Mouse (Mus musculus): Measurements from ENCODE around the gene Pard3. TPM values are rescaled to one million over a fixed set of nuclear protein-coding genes. Genes with fewer than 3 reads are reported as not detected.

The Pard3 gene
- polyA plus RNA-seq, 1 experiment, result 51.2 TPM

GRCm38 (mm10) chr8:127145135-127145534 is 81.4 kb downstream of the Pard3 start:
- H3K4me1 ChIP-seq (ENCODE audit: control insufficient read depth, insufficient read depth, low read length), result peaks cover 9% of the 10 kb centered on the region
- H3K36me3 ChIP-seq (ENCODE audit: control insufficient read depth, insufficient read depth, low read length), result no peaks in the 10 kb centered on the region
- H3K27me3 ChIP-seq (replicated peaks; ENCODE audit: control insufficient read depth, insufficient read depth, low read length), result no peaks in the 10 kb centered on the region
- DNase-seq, result no peak
- H3K27ac ChIP-seq (ENCODE audit: insufficient read depth, low read depth, low read length), result no peak overlapping the region
- TF ChIP-seq POLR2A (IDR thresholded peaks at IDR 0.05; ENCODE audit: low read depth, low read length) (no peak), CTCF (conservative IDR thresholded peaks at IDR 0.05; ENCODE audit: insufficient read depth, insufficient read length, low read depth, low read length) (0 out of 2 replicates have a peak, but pooled peaks have one; percentile 13)
- WGBS, result 55% methylated on average over 4 of the region's 4 CpGs
- H3K4me3 ChIP-seq (ENCODE audit: insufficient read depth, low read depth, low read length), result no peak overlapping the region

- TF ChIP-seq POLR2A (IDR thresholded peaks at IDR 0.05; ENCODE audit: low read depth, low read length), result no peak
- no peak for TF ChIP-seq CTCF (conservative IDR thresholded peaks at IDR 0.05; ENCODE audit: insufficient read depth, insufficient read length, low read depth, low read length)
- 76% methylated on average over 4 of the region's 4 CpGs for WGBS
- H3K27me3 ChIP-seq (replicated peaks; ENCODE audit: control insufficient read depth, insufficient read depth, low read length), result no peaks in the 10 kb centered on the region
Measured at GRCm38 (mm10) chr8:127146055-127146454, 82.4 kb downstream of the Pard3 start.

GRCm38 (mm10) chr8:127148821-127149220 is 85.1 kb downstream of the Pard3 start:
- Histone ChIP-seq H3K36me3 (ENCODE audit: control insufficient read depth, insufficient read depth, low read length) (no peaks in the 10 kb centered on the region), H3K4me1 (ENCODE audit: control insufficient read depth, insufficient read depth, low read length) (peaks cover 24% of the 10 kb centered on the region), H3K27ac (ENCODE audit: insufficient read depth, low read depth, low read length) (no peak overlapping the region), H3K4me3 (ENCODE audit: insufficient read depth, low read depth, low read length) (no peak overlapping the region), H3K27me3 (replicated peaks; ENCODE audit: control insufficient read depth, insufficient read depth, low read length) (no peaks in the 10 kb centered on the region)
- WGBS, result 67% methylated on average over 7 of the region's 7 CpGs
- DNase-seq, result no peak
- TF ChIP-seq POLR2A (IDR thresholded peaks at IDR 0.05; ENCODE audit: low read depth, low read length) (no peak), CTCF (conservative IDR thresholded peaks at IDR 0.05; ENCODE audit: insufficient read depth, insufficient read length, low read depth, low read length) (no peak)

More at GRCm38 (mm10) chr8:127146055-127146454, 82.4 kb downstream of the Pard3 start:
- H3K27ac ChIP-seq (ENCODE audit: insufficient read depth, low read depth, low read length), result no peak overlapping the region
- no peaks in the 10 kb centered on the region for H3K36me3 ChIP-seq (ENCODE audit: control insufficient read depth, insufficient read depth, low read length)
- H3K4me1 ChIP-seq (ENCODE audit: control insufficient read depth, insufficient read depth, low read length), result peaks cover 15% of the 10 kb centered on the region
- H3K4me3 ChIP-seq (ENCODE audit: insufficient read depth, low read depth, low read length), result no peak overlapping the region
- DNase-seq, result no peak

GRCm38 (mm10) chr8:127150645-127151044 is 87.0 kb downstream of the Pard3 start:
- WGBS, result 29% methylated on average over 4 of the region's 4 CpGs
- DNase-seq, result peak; percentile 33
- Histone ChIP-seq H3K4me3 (ENCODE audit: insufficient read depth, low read depth, low read length) (no peak overlapping the region), H3K27me3 (replicated peaks; ENCODE audit: control insufficient read depth, insufficient read depth, low read length) (no peaks in the 10 kb centered on the region), H3K27ac (ENCODE audit: insufficient read depth, low read depth, low read length) (no peak overlapping the region), H3K36me3 (ENCODE audit: control insufficient read depth, insufficient read depth, low read length) (no peaks in the 10 kb centered on the region), H3K4me1 (ENCODE audit: control insufficient read depth, insufficient read depth, low read length) (peaks cover 20% of the 10 kb centered on the region)
- TF ChIP-seq CTCF (conservative IDR thresholded peaks at IDR 0.05; ENCODE audit: insufficient read depth, insufficient read length, low read depth, low read length) (no peak), POLR2A (IDR thresholded peaks at IDR 0.05; ENCODE audit: low read depth, low read length) (no peak)

- Histone ChIP-seq H3K4me1 (ENCODE audit: control insufficient read depth, insufficient read depth, low read length) (peaks cover 18% of the 10 kb centered on the region), H3K4me3 (ENCODE audit: insufficient read depth, low read depth, low read length) (no peak overlapping the region), H3K27ac (ENCODE audit: insufficient read depth, low read depth, low read length) (no peak overlapping the region), H3K27me3 (replicated peaks; ENCODE audit: control insufficient read depth, insufficient read depth, low read length) (no peaks in the 10 kb centered on the region), H3K36me3 (ENCODE audit: control insufficient read depth, insufficient read depth, low read length) (no peaks in the 10 kb centered on the region)
- 38% methylated on average over 3 of the region's 3 CpGs for WGBS
- TF ChIP-seq POLR2A (IDR thresholded peaks at IDR 0.05; ENCODE audit: low read depth, low read length) (no peak), CTCF (conservative IDR thresholded peaks at IDR 0.05; ENCODE audit: insufficient read depth, insufficient read length, low read depth, low read length) (no peak)
- DNase-seq, result peak; percentile 45
Measured at GRCm38 (mm10) chr8:127151706-127152105, 88.0 kb downstream of the Pard3 start.

- Histone ChIP-seq H3K4me3 (ENCODE audit: insufficient read depth, low read depth, low read length) (no peak overlapping the region), H3K27ac (ENCODE audit: insufficient read depth, low read depth, low read length) (no peak overlapping the region), H3K36me3 (ENCODE audit: control insufficient read depth, insufficient read depth, low read length) (no peaks in the 10 kb centered on the region), H3K27me3 (replicated peaks; ENCODE audit: control insufficient read depth, insufficient read depth, low read length) (no peaks in the 10 kb centered on the region), H3K4me1 (ENCODE audit: control insufficient read depth, insufficient read depth, low read length) (0 out of 2 replicates have a peak, but pooled peaks cover 6% of the 10 kb centered on the region)
- WGBS, result 49% methylated on average over 8 of the region's 8 CpGs
- TF ChIP-seq POLR2A (IDR thresholded peaks at IDR 0.05; ENCODE audit: low read depth, low read length), result no peak
- no peak for TF ChIP-seq CTCF (conservative IDR thresholded peaks at IDR 0.05; ENCODE audit: insufficient read depth, insufficient read length, low read depth, low read length)
- DNase-seq, result no peak
Measured at GRCm38 (mm10) chr8:127157087-127157486, 93.4 kb downstream of the Pard3 start.

- 58% methylated on average over 3 of the region's 3 CpGs for WGBS
- H3K36me3 ChIP-seq (ENCODE audit: control insufficient read depth, insufficient read depth, low read length), result no peaks in the 10 kb centered on the region
- H3K27me3 ChIP-seq (replicated peaks; ENCODE audit: control insufficient read depth, insufficient read depth, low read length), result no peaks in the 10 kb centered on the region
- no peaks in the 10 kb centered on the region for H3K4me1 ChIP-seq (ENCODE audit: control insufficient read depth, insufficient read depth, low read length)
- no peak for DNase-seq
- no peak overlapping the region for H3K4me3 ChIP-seq (ENCODE audit: insufficient read depth, low read depth, low read length)
- H3K27ac ChIP-seq (ENCODE audit: insufficient read depth, low read depth, low read length), result no peak overlapping the region
- TF ChIP-seq POLR2A (IDR thresholded peaks at IDR 0.05; ENCODE audit: low read depth, low read length) (no peak), CTCF (conservative IDR thresholded peaks at IDR 0.05; ENCODE audit: insufficient read depth, insufficient read length, low read depth, low read length) (no peak)
Measured at GRCm38 (mm10) chr8:127159421-127159966, 95.8 kb downstream of the Pard3 start.
